Mouse (Mus musculus): Measurements from ENCODE around the gene Cdhr3. TPM values are rescaled to one million over a fixed set of nuclear protein-coding genes. Genes with fewer than 3 reads are reported as not detected.
"Not testable (repeated sequence)": the region's sequence is repeated elsewhere in the genome, so short reads cannot be mapped to it uniquely, and the experiment has no call there.

Gene Cdhr3
- polyA plus RNA-seq, 1 experiment = not detected

- Histone ChIP-seq H3K4me3 (ENCODE audit: insufficient read depth, poor library complexity, severe bottlenecking) (no peak overlapping the region), H3K79me2 (ENCODE audit: control insufficient read depth, insufficient read depth) (no peaks in the 10 kb centered on the region), H3K79me3 (ENCODE audit: low read depth) (no peaks in the 10 kb centered on the region), H3ac (ENCODE audit: control insufficient read depth, insufficient read length, low read depth) (no peak overlapping the region), H3K36me3 (ENCODE audit: control insufficient read depth, insufficient read depth) (no peaks in the 10 kb centered on the region), H3K27me3 (ENCODE audit: control insufficient read depth, insufficient read depth, insufficient read length) (no peaks in the 10 kb centered on the region)
- TF ChIP-seq CEBPB (IDR thresholded peaks at IDR 0.05; ENCODE audit: low read depth) = no peak
Observed at GRCm38 (mm10) chr12:33008305-33009110, 84.2 kb downstream of the Cdhr3 start.

GRCm38 (mm10) chr12:33007176-33007575 is 85.5 kb downstream of the Cdhr3 start:
- no peaks in the 10 kb centered on the region for H3K27me3 ChIP-seq (ENCODE audit: control insufficient read depth, insufficient read depth, insufficient read length)
- no peaks in the 10 kb centered on the region for H3K79me2 ChIP-seq (ENCODE audit: control insufficient read depth, insufficient read depth)
- H3K36me3 ChIP-seq (ENCODE audit: control insufficient read depth, insufficient read depth) = no peaks in the 10 kb centered on the region
- no peak overlapping the region for H3K4me3 ChIP-seq (ENCODE audit: insufficient read depth, poor library complexity, severe bottlenecking)
- TF ChIP-seq USF1 (IDR thresholded peaks at IDR 0.05; ENCODE audit: low read depth) (no peak), MAX (IDR thresholded peaks at IDR 0.05) (no peak), MYOG (IDR thresholded peaks at IDR 0.05; ENCODE audit: control insufficient read depth, extremely low read depth, insufficient read length) (no peak), CEBPB (IDR thresholded peaks at IDR 0.05; ENCODE audit: low read depth) (no peak), FOSL1 (IDR thresholded peaks at IDR 0.05; ENCODE audit: insufficient read depth, low read length, poor library complexity, severe bottlenecking) (no peak), CTCF (IDR thresholded peaks at IDR 0.05; ENCODE audit: control insufficient read depth, insufficient read depth, insufficient read length) (no peak), MYOD1 (IDR thresholded peaks at IDR 0.05; ENCODE audit: control insufficient read depth, insufficient read length, low read depth) (no peak)
- no peak overlapping the region for H3ac ChIP-seq (ENCODE audit: control insufficient read depth, insufficient read length, low read depth)
- no peaks in the 10 kb centered on the region for H3K79me3 ChIP-seq (ENCODE audit: low read depth)

GRCm38 (mm10) chr12:33005858-33006257 is 86.8 kb downstream of the Cdhr3 start:
- Histone ChIP-seq H3K4me3 (ENCODE audit: insufficient read depth, poor library complexity, severe bottlenecking) (no peak overlapping the region), H3ac (ENCODE audit: control insufficient read depth, insufficient read length, low read depth) (no peak overlapping the region), H3K79me2 (ENCODE audit: control insufficient read depth, insufficient read depth) (no peaks in the 10 kb centered on the region), H3K27me3 (ENCODE audit: control insufficient read depth, insufficient read depth, insufficient read length) (no peaks in the 10 kb centered on the region), H3K79me3 (ENCODE audit: low read depth) (no peaks in the 10 kb centered on the region), H3K36me3 (ENCODE audit: control insufficient read depth, insufficient read depth) (no peaks in the 10 kb centered on the region)
- TF ChIP-seq FOSL1 (IDR thresholded peaks at IDR 0.05; ENCODE audit: insufficient read depth, low read length, poor library complexity, severe bottlenecking) (no peak), CTCF (IDR thresholded peaks at IDR 0.05; ENCODE audit: control insufficient read depth, insufficient read depth, insufficient read length) (no peak), USF1 (IDR thresholded peaks at IDR 0.05; ENCODE audit: low read depth) (no peak)

- no peaks in the 10 kb centered on the region for H3K79me2 ChIP-seq (ENCODE audit: control insufficient read depth, insufficient read depth)
- no peaks in the 10 kb centered on the region for H3K79me3 ChIP-seq (ENCODE audit: low read depth)
- TF ChIP-seq MYOG (IDR thresholded peaks at IDR 0.05; ENCODE audit: control insufficient read depth, extremely low read depth, insufficient read length) (no peak), CTCF (IDR thresholded peaks at IDR 0.05; ENCODE audit: control insufficient read depth, insufficient read depth, insufficient read length) (no peak), MYOD1 (IDR thresholded peaks at IDR 0.05; ENCODE audit: control insufficient read depth, insufficient read length, low read depth) (no peak), MAX (IDR thresholded peaks at IDR 0.05) (no peak), CEBPB (IDR thresholded peaks at IDR 0.05; ENCODE audit: low read depth) (no peak), FOSL1 (IDR thresholded peaks at IDR 0.05; ENCODE audit: insufficient read depth, low read length, poor library complexity, severe bottlenecking) (no peak), USF1 (IDR thresholded peaks at IDR 0.05; ENCODE audit: low read depth) (no peak)
- H3K27me3 ChIP-seq (ENCODE audit: control insufficient read depth, insufficient read depth, insufficient read length) = no peaks in the 10 kb centered on the region
- H3K4me3 ChIP-seq (ENCODE audit: insufficient read depth, poor library complexity, severe bottlenecking) = no peak overlapping the region
- no peaks in the 10 kb centered on the region for H3K36me3 ChIP-seq (ENCODE audit: control insufficient read depth, insufficient read depth)
- H3ac ChIP-seq (ENCODE audit: control insufficient read depth, insufficient read length, low read depth) = no peak overlapping the region
Observed at GRCm38 (mm10) chr12:33003339-33003965, 89.2 kb downstream of the Cdhr3 start.

- H3K79me2 ChIP-seq (ENCODE audit: control insufficient read depth, insufficient read depth) = no peaks in the 10 kb centered on the region
- H3K4me3 ChIP-seq (ENCODE audit: insufficient read depth, poor library complexity, severe bottlenecking) = no peak overlapping the region
- TF ChIP-seq MAX (IDR thresholded peaks at IDR 0.05) (no peak), MYOG (IDR thresholded peaks at IDR 0.05; ENCODE audit: control insufficient read depth, extremely low read depth, insufficient read length) (no peak), MYOD1 (IDR thresholded peaks at IDR 0.05; ENCODE audit: control insufficient read depth, insufficient read length, low read depth) (no peak), USF1 (IDR thresholded peaks at IDR 0.05; ENCODE audit: low read depth) (no peak), FOSL1 (IDR thresholded peaks at IDR 0.05; ENCODE audit: insufficient read depth, low read length, poor library complexity, severe bottlenecking) (no peak), CTCF (IDR thresholded peaks at IDR 0.05; ENCODE audit: control insufficient read depth, insufficient read depth, insufficient read length) (no peak), CEBPB (IDR thresholded peaks at IDR 0.05; ENCODE audit: low read depth) (no peak)
- H3ac ChIP-seq (ENCODE audit: control insufficient read depth, insufficient read length, low read depth) = no peak overlapping the region
- no peaks in the 10 kb centered on the region for H3K36me3 ChIP-seq (ENCODE audit: control insufficient read depth, insufficient read depth)
- H3K27me3 ChIP-seq (ENCODE audit: control insufficient read depth, insufficient read depth, insufficient read length) = no peaks in the 10 kb centered on the region
- H3K79me3 ChIP-seq (ENCODE audit: low read depth) = no peaks in the 10 kb centered on the region
Observed at GRCm38 (mm10) chr12:33000402-33000801, 92.3 kb downstream of the Cdhr3 start.

GRCm38 (mm10) chr12:32999778-33000177 is 92.9 kb downstream of the Cdhr3 start:
- not testable (repeated sequence) for H3K27me3 ChIP-seq (ENCODE audit: control insufficient read depth, insufficient read depth, insufficient read length); H3K79me3 ChIP-seq (ENCODE audit: low read depth); H3ac ChIP-seq (ENCODE audit: control insufficient read depth, insufficient read length, low read depth); H3K79me2 ChIP-seq (ENCODE audit: control insufficient read depth, insufficient read depth); H3K36me3 ChIP-seq (ENCODE audit: control insufficient read depth, insufficient read depth); H3K4me3 ChIP-seq (ENCODE audit: insufficient read depth, poor library complexity, severe bottlenecking)

All from C2C12 (cell line).